Mouse (Mus musculus) cerebellum, adult 2 months (tissue): ENCODE results near the gene Fastkd3. TPM values are rescaled to one million over a fixed set of nuclear protein-coding genes. Genes with fewer than 3 reads are reported as not detected.
A peak's percentile ranks its signal among the peaks of the same experiment; 100 is the strongest.

Experiments used
- DNase-seq, 2 experiments: peaks; one replicate each; pipeline ENCODE4 v3.0.0; 2021
- H3K27ac ChIP-seq: fragments of 200-500 bp; 2 replicates; pipeline ENCODE4 v1.5.1; 2012; ENCODE audit warnings: low read length, control low read depth, inconsistent platforms; ENCODE audit not compliant: insufficient read depth
- H3K27me3 ChIP-seq: fragments of 200-500 bp; 2 replicates; pipeline ENCODE4 v1.6.1; 2012; ENCODE audit warnings: inconsistent platforms, mild to moderate bottlenecking, low read length, moderate library complexity; ENCODE audit not compliant: control insufficient read depth, insufficient read depth
- H3K4me1 ChIP-seq: fragments of 200-500 bp; 2 replicates; pipeline ENCODE4 v1.6.1; 2011; ENCODE audit warnings: low read length; ENCODE audit not compliant: control insufficient read depth, insufficient read depth
- H3K4me3 ChIP-seq: fragments of 200-500 bp; replicated peaks from 2 replicates; pipeline ENCODE3; 2011; ENCODE audit warnings: mild to moderate bottlenecking, low read depth, low read length, control low read depth; ENCODE audit not compliant: insufficient read depth
- CTCF ChIP-seq: fragments of 200-500 bp; IDR thresholded peaks from 2 replicates; pipeline ENCODE4 v1.5.1; 2011; ENCODE audit warnings: low read depth, mild to moderate bottlenecking, control low read depth, low read length, moderate library complexity, borderline replicate concordance; ENCODE audit not compliant: insufficient read depth
- POLR2A ChIP-seq: fragments of 200-500 bp; IDR thresholded peaks from 2 replicates; pipeline ENCODE4 v1.6.1; 2011; ENCODE audit warnings: low read length, control low read depth, borderline replicate concordance; ENCODE audit not compliant: insufficient read depth
- WGBS: fragments of 180-500 bp; shearing (Covaris S2); methylation state at CpG from one replicate; pipeline ENCODE4 v1.1.7; 2018; 5-methylcytosine and 5-hydroxymethylcytosine counted together
- polyA plus RNA-seq: library from polyadenylated mRNA; depleted of rRNA; stranded (reverse); fragments of >200 nt; gene quantifications from 2 replicates; pipeline ENCODE4 v1.2.3, GENCODE M21; 2012

The Fastkd3 gene
- polyA plus RNA-seq, 1 experiment, result 19.6 TPM

- H3K4me1 ChIP-seq, result no peaks in the 10 kb centered on the region
- H3K4me3 ChIP-seq, result no peak overlapping the region
- no peak overlapping the region for H3K27ac ChIP-seq
- DNase-seq, result no peak
- H3K27me3 ChIP-seq, result no peaks in the 10 kb centered on the region
- 79% methylated on average over 4 of the region's 4 CpGs for WGBS
- TF ChIP-seq POLR2A, result no peak
- no peak for TF ChIP-seq CTCF
Observed at GRCm38 (mm10) chr13:68574398-68574797, 7.6 kb upstream of the Fastkd3 start.

GRCm38 (mm10) chr13:68577945-68578344 lies 4.1 kb upstream of the Fastkd3 start:
- no peaks in the 10 kb centered on the region for H3K27me3 ChIP-seq
- no peak overlapping the region for H3K27ac ChIP-seq
- no peak for DNase-seq
- 57% methylated on average over 7 of the region's 7 CpGs for WGBS
- no peaks in the 10 kb centered on the region; the same call in 1 of the 2 replicates for H3K4me1 ChIP-seq
- no peak overlapping the region for H3K4me3 ChIP-seq
- TF ChIP-seq CTCF (no peak), POLR2A (no peak)

DNA sequence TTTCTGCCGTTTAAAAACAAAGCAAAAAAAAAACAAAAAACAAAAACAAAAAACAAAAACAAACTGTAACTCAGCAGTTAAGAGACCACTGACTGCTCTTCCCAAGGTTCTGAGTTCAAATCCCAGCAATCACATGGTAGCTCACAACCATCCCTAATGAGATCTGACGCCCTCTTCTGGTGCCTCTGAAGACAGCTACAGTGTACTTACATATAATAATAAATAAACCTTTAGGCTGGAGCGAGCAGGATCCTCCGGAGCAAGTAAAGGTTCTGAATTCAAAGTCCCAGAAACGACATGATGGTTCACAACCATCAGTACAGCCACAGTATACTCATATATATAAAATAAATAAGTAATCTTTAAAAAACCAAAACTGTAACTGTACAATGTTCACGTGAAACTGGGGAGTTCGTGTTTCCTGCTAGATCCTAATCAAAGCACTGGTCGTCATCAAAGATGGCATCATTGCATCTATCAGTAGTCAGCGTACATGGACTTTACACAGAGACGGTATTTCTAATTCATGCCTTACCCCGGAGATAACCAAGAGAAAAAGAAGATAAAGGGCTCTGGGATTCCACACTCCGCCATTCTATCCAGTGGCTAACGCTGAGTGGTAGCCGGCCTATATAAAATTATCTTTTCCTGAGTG lies 821 bp upstream of the Fastkd3 start:
- DNase-seq, result no peak
- Histone ChIP-seq H3K4me1 (no peaks in the 10 kb centered on the region; the same call in 1 of the 2 replicates), H3K4me3 (peak overlapping the region; percentile 86), H3K27ac (no peak overlapping the region), H3K27me3 (no peaks in the 10 kb centered on the region)
- 19% methylated on average over 14 of the region's 14 CpGs for WGBS
- TF ChIP-seq CTCF, result no peak
- no peak for TF ChIP-seq POLR2A

DNA sequence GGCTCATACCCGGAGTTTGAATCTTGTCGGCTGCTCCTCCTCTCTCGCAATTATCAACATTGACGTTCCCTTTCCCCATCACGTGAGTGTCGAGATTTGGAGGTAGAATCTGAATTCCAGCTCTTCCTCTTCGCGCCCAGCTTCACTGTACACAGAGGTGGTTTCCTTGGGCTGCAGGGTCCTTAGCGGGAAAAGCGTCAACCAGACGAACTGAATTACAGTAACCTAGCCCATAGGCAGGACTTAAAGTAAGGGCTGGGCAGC lies 415 bp downstream of the Fastkd3 start:
- Histone ChIP-seq H3K4me3 (peak overlapping the region; percentile 86), H3K27me3 (no peaks in the 10 kb centered on the region), H3K27ac (peak overlapping the region; percentile 9; the same call in 1 of the 2 replicates), H3K4me1 (no peaks in the 10 kb centered on the region; the same call in 1 of the 2 replicates)
- WGBS, result under 1% methylated on average over 11 of the region's 11 CpGs
- TF ChIP-seq CTCF (no peak), POLR2A (no peak)
- DNase-seq, result no peak

DNA sequence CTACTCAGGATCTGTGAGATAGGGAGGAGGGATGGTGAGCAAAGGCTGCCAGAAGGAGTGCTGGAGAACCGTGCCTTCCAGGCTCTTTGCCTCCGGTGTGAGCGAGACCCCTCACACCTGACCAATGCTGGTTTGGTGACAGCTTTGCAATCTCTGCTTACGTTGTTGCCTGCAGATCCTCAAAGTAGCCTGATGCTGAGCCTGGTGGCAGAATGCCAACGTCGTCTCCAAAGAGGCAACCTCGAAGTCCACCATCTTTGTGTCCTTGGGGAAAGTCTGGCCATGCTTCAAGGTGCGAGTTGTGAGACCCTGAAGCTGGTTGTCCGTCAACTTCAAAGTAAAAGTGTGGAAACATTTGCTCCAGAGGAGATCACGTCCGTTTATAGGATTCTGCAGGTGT lies 1.9 kb downstream of the Fastkd3 start:
- no peaks in the 10 kb centered on the region; the same call in 1 of the 2 replicates for H3K4me1 ChIP-seq
- WGBS, result 86% methylated on average over 11 of the region's 11 CpGs

DNA sequence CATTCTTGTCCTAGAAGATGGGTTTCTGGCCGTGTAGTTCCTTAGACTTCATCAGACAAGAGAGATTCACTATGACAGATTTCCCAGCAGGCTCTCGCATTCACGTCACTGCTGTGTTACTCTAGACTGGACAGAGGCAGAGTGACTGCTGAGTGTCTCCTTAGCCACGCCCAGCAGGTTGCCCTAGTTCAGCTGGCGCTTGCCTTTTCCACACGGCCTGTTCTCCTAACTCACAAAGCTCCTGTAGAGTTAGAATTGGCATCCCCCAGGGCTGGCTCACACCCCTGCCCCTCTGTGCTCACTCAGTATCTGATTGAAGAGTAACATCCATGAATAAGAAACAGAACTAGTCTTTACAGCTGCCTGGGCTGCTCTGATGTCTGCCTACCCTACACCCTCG lies 3.4 kb downstream of the Fastkd3 start:
- no peaks in the 10 kb centered on the region for H3K27me3 ChIP-seq
- 37% methylated on average over 7 of the region's 7 CpGs for WGBS

More for the DNA sequence above, 1.9 kb downstream of the Fastkd3 start:
- H3K27me3 ChIP-seq, result no peaks in the 10 kb centered on the region
- no peak overlapping the region for H3K4me3 ChIP-seq
- no peak overlapping the region for H3K27ac ChIP-seq
- TF ChIP-seq CTCF (no peak), POLR2A (no peak)
- DNase-seq, result peak; percentile 13 to 24

DNA sequence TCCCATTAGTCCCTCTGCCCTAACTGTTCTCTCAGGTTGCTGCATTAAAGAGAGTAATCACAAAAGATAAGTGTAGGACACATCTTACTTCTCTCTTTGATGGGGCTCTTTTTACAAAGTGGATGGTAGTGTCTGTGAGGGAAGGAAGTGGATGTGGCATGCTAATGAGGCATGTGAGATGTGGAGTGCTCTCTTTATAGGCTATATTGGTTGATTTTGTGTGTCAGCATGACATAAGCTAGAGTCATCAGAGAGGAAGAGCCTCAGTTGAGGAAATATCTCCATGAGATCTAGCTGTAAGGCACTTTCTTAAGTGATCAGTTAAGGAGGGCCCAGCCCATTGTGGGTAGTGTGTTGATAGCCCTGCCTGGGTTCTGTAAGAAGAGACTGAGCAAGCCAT lies 6.3 kb downstream of the Fastkd3 start:
- H3K27ac ChIP-seq, result no peak overlapping the region
- DNase-seq, result no peak
- no peak for TF ChIP-seq CTCF
- no peak for TF ChIP-seq POLR2A
- no peaks in the 10 kb centered on the region for H3K27me3 ChIP-seq
- no peaks in the 10 kb centered on the region for H3K4me1 ChIP-seq
- H3K4me3 ChIP-seq, result no peak overlapping the region

More for the DNA sequence above, 3.4 kb downstream of the Fastkd3 start:
- TF ChIP-seq CTCF, result no peak
- TF ChIP-seq POLR2A, result no peak
- Histone ChIP-seq H3K4me3 (no peak overlapping the region), H3K27ac (no peak overlapping the region), H3K4me1 (no peaks in the 10 kb centered on the region; the same call in 1 of the 2 replicates)
- no peak for DNase-seq

- TF ChIP-seq CTCF, result no peak
- no peak for TF ChIP-seq POLR2A
- DNase-seq, result no peak
Observed at GRCm38 (mm10) chr13:68593797-68594196, 11.8 kb downstream of the Fastkd3 start.

GRCm38 (mm10) chr13:68597199-68597598 lies 15.2 kb downstream of the Fastkd3 start, which contains the start of gene 1700001L19Rik:
Gene 1700001L19Rik (plus strand): TSS chr13:68597421.
- Histone ChIP-seq H3K27ac (no peak within 1 kb of the TSS), H3K4me1 (no peaks in the 10 kb centered on the region; the same call in 1 of the 2 replicates), H3K4me3 (no peak within 1 kb of the TSS), H3K27me3 (no peaks in the 10 kb centered on the region)
- DNase-seq, result no peak
- no peak for TF ChIP-seq POLR2A
- TF ChIP-seq CTCF, result no peak
- WGBS, result 8% methylated on average over 10 of the region's 10 CpGs

More at GRCm38 (mm10) chr13:68593797-68594196, 11.8 kb downstream of the Fastkd3 start:
- no peaks in the 10 kb centered on the region for H3K27me3 ChIP-seq
- no peaks in the 10 kb centered on the region; the same call in 1 of the 2 replicates for H3K4me1 ChIP-seq
- H3K4me3 ChIP-seq, result no peak overlapping the region
- WGBS, result 70% methylated on average over 1 of the region's 1 CpGs
- no peak overlapping the region for H3K27ac ChIP-seq
